Comparison of ENCODE assay signal across 8 mouse cellular contexts in genomic region chr12:16836188-16836587, GRCm38 (mm10). TPM values are rescaled to one million over a fixed set of nuclear protein-coding genes. Genes with fewer than 3 reads are reported as not detected.
A peak's percentile ranks its signal among the peaks of the same experiment; 100 is the strongest.
DNase-seq lines count a peak whose midpoint lies in the region; ATAC-seq and TF ChIP-seq lines count a peak whose summit lies in the region.

No protein-coding gene starts in this region.

- H3K9me3 ChIP-seq in hindbrain, postnatal 0 days (ENCODE audit: low read length): no peaks in the 10 kb centered on the region
- peaks cover 5% of the 10 kb centered on the region; the same call in 1 of the 2 replicates for H3K9me3 ChIP-seq in hindbrain, embryonic 13.5 days

- H3K36me3 ChIP-seq in hindbrain, postnatal 0 days (ENCODE audit: insufficient read depth, low read length): no peaks in the 10 kb centered on the region
- no peaks in the 10 kb centered on the region for H3K36me3 ChIP-seq in hindbrain, embryonic 13.5 days

- ATAC-seq in hindbrain, postnatal 0 days: peak; percentile 51; the same call in 1 of the 2 replicates
- ATAC-seq in hindbrain, embryonic 13.5 days (ENCODE audit: low FRiP score): no peak

- TF ChIP-seq CTCF in hindbrain, postnatal 0 days (IDR thresholded peaks at IDR 0.05; ENCODE audit: low read depth): no peak

- no peak overlapping the region for H3K9ac ChIP-seq in hindbrain, postnatal 0 days (replicated peaks; ENCODE audit: low read length)
- H3K9ac ChIP-seq in hindbrain, embryonic 13.5 days: no peak overlapping the region

- H3K4me2 ChIP-seq in hindbrain, postnatal 0 days (ENCODE audit: low read depth, low read length): no peak overlapping the region
- no peak overlapping the region for H3K4me2 ChIP-seq in hindbrain, embryonic 13.5 days

- no peak overlapping the region for H3K27ac ChIP-seq in hindbrain, postnatal 0 days
- no peak overlapping the region for H3K27ac ChIP-seq in hindbrain, embryonic 13.5 days

- DNase-seq in hindbrain, postnatal 0 days (ENCODE audit: low spot score): peak; percentile 58
- peak; percentile 69 for DNase-seq in cerebellum, postnatal 14 days
- DNase-seq in heart, adult 8-10 months (ENCODE audit: low spot score): peak; percentile 91
- peak; percentile 41 to 60 for DNase-seq in kidney, postnatal 4 days
- DNase-seq in lung, postnatal 36 days: peak; percentile 88
- DNase-seq in ovary, adult 18-20 months (ENCODE audit: low spot score): no peak
- DNase-seq in spleen, postnatal 10 days (ENCODE audit: low spot score in 2 of 2): no peak

- no peak overlapping the region for H3K4me3 ChIP-seq in hindbrain, postnatal 0 days (ENCODE audit: low read length)
- H3K4me3 ChIP-seq in hindbrain, embryonic 13.5 days: no peak overlapping the region

- H3K27me3 ChIP-seq in hindbrain, postnatal 0 days (ENCODE audit: insufficient read depth, low read length): no peaks in the 10 kb centered on the region
- no peaks in the 10 kb centered on the region for H3K27me3 ChIP-seq in hindbrain, embryonic 13.5 days

- WGBS in hindbrain, postnatal 0 days: 55% methylated on average over 9 of the region's 9 CpGs
- 54% methylated on average over 9 of the region's 9 CpGs for WGBS in hindbrain, embryonic 13.5 days

- no peaks in the 10 kb centered on the region for H3K4me1 ChIP-seq in hindbrain, postnatal 0 days (ENCODE audit: insufficient read depth, low read length)
- peaks cover 7% of the 10 kb centered on the region; the same call in 1 of the 2 replicates for H3K4me1 ChIP-seq in hindbrain, embryonic 13.5 days (replicated peaks)

RNA-seq across cellular contexts. Expression of gene E2f6, which starts 25.4 kb away (rescaled TPM):
- total RNA-seq in hindbrain, postnatal 0 days (2014; rRNA removed): 21.2 and 27.5 TPM in 2 replicates
- polyA plus RNA-seq in hindbrain, postnatal 0 days (2015; fragmentation: Nextera tagmentation; extraction: Ambion mirVana): 20.0 and 21.3 TPM in 2 replicates
- polyA plus RNA-seq in hindbrain, embryonic 13.5 days (2015; fragmentation: Nextera tagmentation; extraction: Ambion mirVana): 35.5 and 37.5 TPM in 2 replicates
- 10 to 100 TPM; 86.4 to 90.4 (median 88.2) TPM for total RNA-seq in heart, adult 8-10 months (2022)

RNA-seq across cellular contexts. Expression of gene Greb1, which starts 35.5 kb away (rescaled TPM):
- total RNA-seq in hindbrain, postnatal 0 days (2014; rRNA removed): 0.86 and 2.1 TPM in 2 replicates
- polyA plus RNA-seq in hindbrain, postnatal 0 days (2015; fragmentation: Nextera tagmentation; extraction: Ambion mirVana): 0.32 and 0.33 TPM in 2 replicates
- polyA plus RNA-seq in hindbrain, embryonic 13.5 days (2015; fragmentation: Nextera tagmentation; extraction: Ambion mirVana): 1.5 and 2.5 TPM in 2 replicates
- total RNA-seq in heart, adult 8-10 months (2022): 1 to 10 TPM in 1 of 4 experiments, under 1 TPM in 3; 0.16 to 1.2 (median 0.64) TPM

RNA-seq across cellular contexts. Expression of gene Rock2, which starts 58.5 kb away (rescaled TPM):
- total RNA-seq in hindbrain, postnatal 0 days (2014; rRNA removed): 20.4 and 20.9 TPM in 2 replicates
- 12.2 and 12.7 TPM in 2 replicates for polyA plus RNA-seq in hindbrain, postnatal 0 days (2015; fragmentation: Nextera tagmentation; extraction: Ambion mirVana)
- 15.1 and 15.5 TPM in 2 replicates for polyA plus RNA-seq in hindbrain, embryonic 13.5 days (2015; fragmentation: Nextera tagmentation; extraction: Ambion mirVana)
- total RNA-seq in heart, adult 8-10 months (2022): 10 to 100 TPM; 71.9 to 88.8 (median 84.0) TPM

Comparison
In these comparisons a context has a peak if more than half of its experiments do, and no peak if none do; other contexts are left out.
1. DNase-seq: peak in hindbrain, postnatal 0 days (single experiment), cerebellum, postnatal 14 days (2 of 2), heart, adult 8-10 months (single experiment), kidney, postnatal 4 days (2 of 2) and lung, postnatal 36 days (single experiment); none in ovary, adult 18-20 months (single experiment) and spleen, postnatal 10 days (0 of 2).